Mouse (Mus musculus) erythroblast, embryonic 14.5 days (primary cell): ENCODE results near the gene Igsf11.

ENCODE experiments used
- GATA1 ChIP-seq: IDR thresholded peaks from 2 replicates; pipeline ENCODE4 v1.6.1; 2012; ENCODE audit warnings: low read length, inconsistent platforms, mixed read lengths
- TAL1 ChIP-seq: IDR thresholded peaks from 3 replicates; pipeline ENCODE4 v1.6.1; 2012; ENCODE audit warnings: low read length, inconsistent platforms, mixed read lengths

- TF ChIP-seq TAL1 (no peak), GATA1 (no peak)
These were observed 179.0 kb downstream of the Igsf11 start for GRCm38 (mm10) chr16:39071431-39071830.
